Mouse (Mus musculus) kidney, adult 2 months (tissue): Measurements from ENCODE around the gene Myom1. TPM values are rescaled to one million over a fixed set of nuclear protein-coding genes. Genes with fewer than 3 reads are reported as not detected.
"Not testable (repeated sequence)": the region's sequence is repeated elsewhere in the genome, so short reads cannot be mapped to it uniquely, and the experiment has no call there.

ENCODE experiments used
- DNase-seq: peaks from one replicate; pipeline ENCODE4 v3.0.0; 2021
- H3K27ac ChIP-seq: fragments of 200-500 bp; 2 replicates; pipeline ENCODE4 v1.5.1; 2012; ENCODE audit warnings: low read depth, low read length, control low read depth, inconsistent platforms; ENCODE audit not compliant: insufficient read depth
- H3K27me3 ChIP-seq: fragments of 200-500 bp; replicated peaks from 2 replicates; pipeline ENCODE4 v1.6.1; 2012; ENCODE audit warnings: mild to moderate bottlenecking, moderate library complexity, low read length, inconsistent platforms; ENCODE audit not compliant: control insufficient read depth, insufficient read depth
- H3K36me3 ChIP-seq: fragments of 200-500 bp; 2 replicates; pipeline ENCODE4 v1.6.1; 2012; ENCODE audit warnings: mild to moderate bottlenecking, moderate library complexity, low read length, inconsistent platforms; ENCODE audit not compliant: control insufficient read depth, insufficient read depth
- H3K4me1 ChIP-seq: fragments of 200-500 bp; 2 replicates; pipeline ENCODE4 v1.6.1; 2011; ENCODE audit warnings: low read length; ENCODE audit not compliant: control insufficient read depth, insufficient read depth
- H3K4me3 ChIP-seq: fragments of 200-500 bp; 2 replicates; pipeline ENCODE4 v1.5.1; 2011; ENCODE audit warnings: mild to moderate bottlenecking, low read depth, low read length, control low read depth; ENCODE audit not compliant: insufficient read depth
- CTCF ChIP-seq: fragments of 200-500 bp; conservative IDR thresholded peaks from 2 replicates; pipeline ENCODE4 v1.5.1; 2011; ENCODE audit warnings: low read depth, mild to moderate bottlenecking, control low read depth, low read length, moderate library complexity, mixed read lengths; ENCODE audit not compliant: insufficient read depth, insufficient read length
- POLR2A ChIP-seq: fragments of 200-500 bp; IDR thresholded peaks from one replicate; pipeline ENCODE4 v1.6.1; 2011; ENCODE audit warnings: low read depth, low read length, control low read depth
- whole genome bisulfite sequencing: fragments of 180-500 bp; shearing (Covaris S2); methylation state at CpG from one replicate; pipeline ENCODE4 v1.1.7; 2018; 5-methylcytosine and 5-hydroxymethylcytosine counted together
- polyA plus RNA-seq: library from polyadenylated mRNA; depleted of rRNA; stranded (reverse); fragments of >200 nt; gene quantifications from 2 replicates; pipeline ENCODE4 v1.2.3, GENCODE M21; 2012; rRNA removed

Gene Myom1
- 2.8 and 4.3 TPM in 2 replicates for polyA plus RNA-seq

DNA sequence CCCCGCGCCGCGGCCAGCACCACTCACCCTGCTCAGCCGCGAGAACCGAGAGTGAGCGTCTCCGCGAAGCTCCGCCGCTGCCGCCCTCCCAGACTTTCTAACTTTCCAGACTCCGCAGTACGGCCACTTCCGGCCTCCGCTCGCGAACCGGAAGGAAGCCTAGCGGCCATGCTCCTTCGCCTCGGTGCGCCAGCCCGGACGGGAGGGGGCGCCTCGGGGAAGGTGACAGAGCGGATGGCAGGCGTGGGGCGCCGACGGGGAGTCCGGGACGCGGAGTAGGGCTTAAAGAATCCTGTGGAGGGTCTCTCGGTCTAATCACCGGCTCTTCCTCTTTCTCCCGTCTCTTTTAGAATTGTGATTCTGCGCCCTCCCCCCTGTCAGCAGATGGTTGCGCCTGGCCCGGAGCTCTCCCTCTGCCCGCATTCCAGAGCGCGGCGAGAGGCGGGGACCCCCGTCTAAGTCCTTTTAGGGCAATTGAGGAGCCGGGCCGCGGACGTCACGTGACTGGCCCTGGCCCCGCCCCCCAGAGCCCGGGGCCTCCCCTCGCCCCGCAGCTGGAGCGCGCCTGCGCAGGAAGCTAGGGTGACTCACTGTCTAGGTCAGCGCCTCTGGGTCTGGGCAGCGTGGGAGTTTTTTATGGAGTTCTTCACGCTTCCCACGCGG lies at the start of gene Myom1:
Gene Myom1, plus strand, starts transcription at position 553 of the 663 bp plus-strand sequence.
- TF ChIP-seq CTCF, result no peak
- peak; percentile 89 for TF ChIP-seq POLR2A
- H3K36me3 ChIP-seq, result no peaks in the 10 kb centered on the region
- H3K27me3 ChIP-seq, result no peaks in the 10 kb centered on the region
- H3K27ac ChIP-seq, result peak within 1 kb of the TSS; percentile 100
- H3K4me1 ChIP-seq, result peaks cover 22% of the 10 kb centered on the region
- peak within 1 kb of the TSS; percentile 98 for H3K4me3 ChIP-seq
- WGBS, result under 1% methylated on average over 65 of the region's 65 CpGs
- peak; percentile 99 for DNase-seq

DNA sequence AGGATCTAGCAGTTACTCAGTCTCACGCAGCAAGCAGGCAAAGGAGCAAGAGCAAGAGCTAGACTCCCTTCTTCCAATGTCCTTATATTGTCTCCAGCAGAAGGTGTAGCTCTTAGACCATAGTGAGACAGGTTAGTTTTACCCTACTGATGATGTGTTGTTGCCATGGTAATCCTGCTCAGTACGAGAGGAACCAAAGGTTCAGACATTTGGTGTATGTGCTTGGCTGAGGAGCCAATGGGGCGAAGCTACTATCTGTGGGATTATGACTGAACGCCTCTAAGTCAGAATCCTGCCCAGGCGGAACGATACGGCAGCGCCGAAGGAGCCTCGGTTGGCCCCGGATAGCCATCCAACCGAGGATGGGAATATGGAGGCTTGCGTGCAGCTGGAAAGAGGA lies 38.9 kb upstream of the Myom1 start:
- WGBS, result 68% methylated on average over 13 of the region's 13 CpGs
- H3K27ac ChIP-seq, H3K4me1 ChIP-seq, H3K36me3 ChIP-seq, H3K27me3 ChIP-seq, H3K4me3 ChIP-seq: not testable (repeated sequence)
- DNase-seq, result peak; percentile 94

DNA sequence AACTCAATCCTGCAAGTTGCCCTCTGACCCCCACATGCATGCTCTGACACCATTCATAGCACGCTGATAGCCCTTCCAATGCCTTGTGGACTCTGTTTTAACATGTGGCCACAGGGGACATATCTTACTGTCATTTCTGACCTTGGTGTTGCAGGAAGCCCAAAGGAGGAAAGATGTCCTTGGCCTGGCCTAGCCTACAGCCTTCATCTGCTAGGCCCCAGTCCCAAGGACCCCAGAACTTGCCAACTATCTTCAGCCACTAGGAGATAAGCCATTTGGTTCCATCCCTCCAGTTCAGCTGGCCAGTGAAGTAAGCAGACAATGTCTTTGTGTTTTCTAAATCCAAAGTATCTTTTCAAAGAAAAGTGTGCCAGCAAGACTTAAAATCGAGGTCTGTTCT lies 37.2 kb upstream of the Myom1 start:
- Histone ChIP-seq H3K36me3 (no peaks in the 10 kb centered on the region), H3K27me3 (no peaks in the 10 kb centered on the region), H3K4me1 (no peaks in the 10 kb centered on the region), H3K27ac (no peak overlapping the region), H3K4me3 (no peak overlapping the region)
- no peak for DNase-seq
- WGBS, result 81% methylated on average over 2 of the region's 2 CpGs
- no peak for TF ChIP-seq POLR2A
- no peak for TF ChIP-seq CTCF

DNA sequence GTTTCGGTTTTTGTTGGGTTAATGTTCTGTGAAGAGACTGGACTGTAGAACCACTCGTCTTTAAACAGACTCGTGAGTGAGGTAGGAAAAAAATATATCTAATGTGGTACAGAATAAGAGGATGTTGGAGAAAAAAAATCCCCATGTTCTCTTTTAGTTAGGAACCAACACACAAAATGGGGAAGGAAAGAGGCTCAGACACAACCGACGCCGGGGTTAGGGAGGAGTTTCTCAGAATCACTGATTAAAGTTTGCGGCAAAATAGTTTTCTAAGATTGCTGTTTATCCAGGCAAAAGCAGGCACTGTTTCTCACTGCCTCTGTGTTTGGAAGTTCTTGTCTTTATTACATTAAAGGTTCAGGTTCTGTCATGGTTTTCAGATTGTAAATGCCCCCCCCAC lies 36.3 kb upstream of the Myom1 start:
- DNase-seq, result no peak
- Histone ChIP-seq H3K36me3 (no peaks in the 10 kb centered on the region), H3K27me3 (no peaks in the 10 kb centered on the region), H3K4me1 (no peaks in the 10 kb centered on the region), H3K27ac (no peak overlapping the region), H3K4me3 (no peak overlapping the region)
- no peak for TF ChIP-seq CTCF
- TF ChIP-seq POLR2A, result no peak
- WGBS, result 84% methylated on average over 7 of the region's 7 CpGs

- Histone ChIP-seq H3K4me1 (no peaks in the 10 kb centered on the region), H3K27ac (no peak overlapping the region), H3K36me3 (no peaks in the 10 kb centered on the region), H3K4me3 (no peak overlapping the region), H3K27me3 (no peaks in the 10 kb centered on the region)
- no peak for DNase-seq
- no peak for TF ChIP-seq CTCF
- TF ChIP-seq POLR2A, result no peak
- WGBS, result 47% methylated on average over 9 of the region's 9 CpGs
Observed at GRCm38 (mm10) chr17:70967191-70967590, 35.2 kb upstream of the Myom1 start.

DNA sequence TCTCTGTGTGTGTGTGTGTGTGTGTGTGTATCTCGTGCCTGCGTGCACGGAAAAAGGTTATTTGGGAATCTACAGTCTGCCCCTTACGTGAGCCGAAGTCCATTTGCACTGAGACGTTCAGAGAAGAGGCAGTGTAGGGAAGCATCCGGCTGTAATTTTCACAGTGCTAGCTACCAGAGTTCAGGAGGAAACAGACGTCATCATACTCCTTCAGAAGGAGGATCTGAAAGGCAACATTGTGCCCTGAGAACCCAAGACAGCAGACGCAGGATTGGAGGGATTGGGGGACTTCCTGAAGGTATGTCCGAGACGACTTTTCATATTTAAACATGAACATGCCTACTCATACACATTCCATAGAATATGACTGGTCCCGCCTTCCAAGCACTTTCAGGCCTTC lies 34.8 kb upstream of the Myom1 start:
- no peak overlapping the region for H3K4me3 ChIP-seq
- H3K27ac ChIP-seq, result no peak overlapping the region
- TF ChIP-seq POLR2A, result no peak
- no peak for TF ChIP-seq CTCF
- H3K36me3 ChIP-seq, result no peaks in the 10 kb centered on the region
- H3K4me1 ChIP-seq, result no peaks in the 10 kb centered on the region
- DNase-seq, result peak; percentile 35
- 65% methylated on average over 12 of the region's 12 CpGs for WGBS
- no peaks in the 10 kb centered on the region for H3K27me3 ChIP-seq

DNA sequence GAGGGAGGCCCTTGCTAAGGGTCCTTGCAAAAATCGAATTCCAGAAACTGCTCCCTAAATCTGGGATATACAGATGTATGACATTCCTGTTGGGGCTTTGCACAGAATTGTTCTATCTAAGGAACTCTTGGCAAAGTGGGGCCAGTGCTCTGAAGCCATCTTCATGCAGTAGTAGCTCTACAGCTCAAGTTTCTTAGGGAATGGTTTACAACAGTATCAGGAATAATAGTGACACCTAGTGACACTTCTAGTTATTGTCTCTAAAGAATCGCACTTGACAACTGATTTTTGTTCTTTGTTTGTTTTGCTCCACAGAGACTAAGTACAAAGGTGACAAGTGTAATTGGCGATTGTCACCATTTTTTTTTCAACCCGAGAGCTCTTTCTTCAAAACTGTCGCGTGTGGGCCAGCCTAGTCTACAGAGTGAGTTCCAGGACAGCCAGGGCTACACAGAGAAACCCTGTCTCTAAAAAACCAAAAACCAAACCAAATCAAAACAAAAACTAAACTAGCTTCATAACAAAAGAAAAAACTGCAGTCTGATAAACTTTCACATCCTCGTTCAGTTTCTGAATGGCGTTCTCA lies 33.7 kb upstream of the Myom1 start:
- WGBS, result 13% methylated on average over 8 of the region's 8 CpGs
- Histone ChIP-seq H3K27ac (no peak overlapping the region), H3K4me3 (no peak overlapping the region), H3K4me1 (no peaks in the 10 kb centered on the region), H3K36me3 (no peaks in the 10 kb centered on the region; the same call in 1 of the 2 replicates), H3K27me3 (no peaks in the 10 kb centered on the region)
- DNase-seq, result peak; percentile 64
- TF ChIP-seq CTCF (peak; percentile 37), POLR2A (no peak)

DNA sequence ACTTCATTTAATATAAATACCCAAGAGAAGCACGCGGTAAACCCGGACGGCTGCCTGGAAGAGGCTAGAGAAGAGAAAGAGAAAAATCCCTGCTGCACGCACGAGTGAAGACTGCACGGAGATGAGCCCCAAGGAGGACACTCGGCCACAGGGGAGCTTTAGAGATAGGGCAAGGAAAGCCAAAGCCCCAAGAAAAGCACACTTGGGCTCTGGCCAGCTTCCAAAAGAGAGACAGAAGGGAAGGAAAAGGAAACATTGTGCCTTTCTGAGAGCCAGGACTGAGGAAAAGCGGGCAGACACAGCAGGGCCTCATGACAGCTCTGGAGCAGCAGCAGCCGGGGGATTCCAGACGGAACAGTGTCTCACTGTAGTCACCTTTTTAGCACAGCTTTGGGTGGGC lies 31.2 kb upstream of the Myom1 start:
- TF ChIP-seq CTCF (no peak), POLR2A (no peak)
- no peak for DNase-seq
- WGBS, result 74% methylated on average over 11 of the region's 11 CpGs
- H3K4me3 ChIP-seq, result no peak overlapping the region
- no peaks in the 10 kb centered on the region for H3K27me3 ChIP-seq
- H3K27ac ChIP-seq, result no peak overlapping the region
- peaks cover 4% of the 10 kb centered on the region for H3K36me3 ChIP-seq
- no peaks in the 10 kb centered on the region for H3K4me1 ChIP-seq
